Mouse (Mus musculus): ENCODE results near the gene Adamtsl5. TPM values are rescaled to one million over a fixed set of nuclear protein-coding genes. Genes with fewer than 3 reads are reported as not detected.

The Adamtsl5 gene
- polyA plus RNA-seq, 1 experiment from 2014 or later, result 11.6 TPM

GRCm38 (mm10) chr10:80371411-80371966, 23.3 kb upstream of the Adamtsl5 start:
- H3K4me2 ChIP-seq (replicated peaks), result peak overlapping the region; percentile 35
- no peaks in the 10 kb centered on the region for H3K36me3 ChIP-seq
- H3K27me3 ChIP-seq, result peaks cover 4% of the 10 kb centered on the region; the same call in 1 of the 2 replicates
- peak; percentile 85 for ATAC-seq (ENCODE audit: insufficient number of reproducible peaks, low FRiP score, low TSS enrichment, low read depth)
- peaks cover 12% of the 10 kb centered on the region; the same call in 1 of the 2 replicates for H3K4me1 ChIP-seq
- no peaks in the 10 kb centered on the region for H3K9me3 ChIP-seq (replicated peaks)
- no peak overlapping the region for H3K9ac ChIP-seq
- peak overlapping the region; percentile 35 for H3K4me3 ChIP-seq (replicated peaks)
- peak overlapping the region; percentile 60 for H3K27ac ChIP-seq (replicated peaks)
- WGBS, result 2% methylated on average over 12 of the region's 12 CpGs

- ATAC-seq (ENCODE audit: insufficient number of reproducible peaks, low FRiP score, low TSS enrichment, low read depth), result no peak
- H3K27ac ChIP-seq (replicated peaks), result no peak overlapping the region
- H3K4me1 ChIP-seq, result peaks cover 12% of the 10 kb centered on the region; the same call in 1 of the 2 replicates
- H3K4me2 ChIP-seq (replicated peaks), result no peak overlapping the region
- H3K4me3 ChIP-seq (replicated peaks), result no peak overlapping the region
- no peaks in the 10 kb centered on the region for H3K9me3 ChIP-seq (replicated peaks)
- 81% methylated on average over 21 of the region's 21 CpGs for WGBS
- H3K36me3 ChIP-seq, result no peaks in the 10 kb centered on the region
- H3K9ac ChIP-seq, result no peak overlapping the region
- H3K27me3 ChIP-seq, result peaks cover 4% of the 10 kb centered on the region; the same call in 1 of the 2 replicates
Measured at GRCm38 (mm10) chr10:80369995-80370747, 22.0 kb upstream of the Adamtsl5 start.

- Histone ChIP-seq H3K9ac (no peak overlapping the region), H3K27ac (replicated peaks) (no peak overlapping the region)
- WGBS, result 82% methylated on average over 6 of the region's 6 CpGs
Measured at GRCm38 (mm10) chr10:80368392-80368791, 20.2 kb upstream of the Adamtsl5 start.

GRCm38 (mm10) chr10:80367954-80368353, 19.7 kb upstream of the Adamtsl5 start:
- no peak overlapping the region for H3K4me3 ChIP-seq (replicated peaks)
- H3K9ac ChIP-seq, result no peak overlapping the region
- no peak for ATAC-seq (ENCODE audit: insufficient number of reproducible peaks, low FRiP score, low TSS enrichment, low read depth)
- 47% methylated on average over 5 of the region's 5 CpGs for WGBS
- H3K36me3 ChIP-seq, result no peaks in the 10 kb centered on the region
- H3K4me2 ChIP-seq (replicated peaks), result no peak overlapping the region
- H3K9me3 ChIP-seq (replicated peaks), result no peaks in the 10 kb centered on the region
- H3K4me1 ChIP-seq, result peaks cover 12% of the 10 kb centered on the region; the same call in 1 of the 2 replicates
- no peak overlapping the region for H3K27ac ChIP-seq (replicated peaks)
- H3K27me3 ChIP-seq, result peaks cover 13% of the 10 kb centered on the region; the same call in 1 of the 2 replicates

More at GRCm38 (mm10) chr10:80368392-80368791, 20.2 kb upstream of the Adamtsl5 start:
- Histone ChIP-seq H3K36me3 (no peaks in the 10 kb centered on the region), H3K4me3 (replicated peaks) (no peak overlapping the region), H3K4me1 (peaks cover 12% of the 10 kb centered on the region; the same call in 1 of the 2 replicates), H3K4me2 (replicated peaks) (no peak overlapping the region), H3K9me3 (replicated peaks) (no peaks in the 10 kb centered on the region), H3K27me3 (peaks cover 13% of the 10 kb centered on the region; the same call in 1 of the 2 replicates)
- ATAC-seq (ENCODE audit: insufficient number of reproducible peaks, low FRiP score, low TSS enrichment, low read depth), result no peak

- WGBS, result 52% methylated on average over 6 of the region's 6 CpGs
- no peak for ATAC-seq (ENCODE audit: insufficient number of reproducible peaks, low FRiP score, low TSS enrichment, low read depth)
- Histone ChIP-seq H3K27me3 (peaks cover 17% of the 10 kb centered on the region; the same call in 1 of the 2 replicates), H3K4me2 (replicated peaks) (no peak overlapping the region), H3K4me3 (replicated peaks) (no peak overlapping the region), H3K36me3 (no peaks in the 10 kb centered on the region), H3K4me1 (no peaks in the 10 kb centered on the region), H3K27ac (replicated peaks) (no peak overlapping the region), H3K9ac (no peak overlapping the region), H3K9me3 (replicated peaks) (no peaks in the 10 kb centered on the region)
Measured at GRCm38 (mm10) chr10:80365736-80366135, 17.5 kb upstream of the Adamtsl5 start.

GRCm38 (mm10) chr10:80363734-80364133, 15.5 kb upstream of the Adamtsl5 start:
- Histone ChIP-seq H3K4me1 (no peaks in the 10 kb centered on the region), H3K4me2 (replicated peaks) (no peak overlapping the region), H3K4me3 (replicated peaks) (no peak overlapping the region), H3K9ac (no peak overlapping the region), H3K27ac (replicated peaks) (no peak overlapping the region), H3K36me3 (no peaks in the 10 kb centered on the region), H3K27me3 (peaks cover 32% of the 10 kb centered on the region), H3K9me3 (replicated peaks) (no peaks in the 10 kb centered on the region)
- 45% methylated on average over 6 of the region's 6 CpGs for WGBS
- ATAC-seq (ENCODE audit: insufficient number of reproducible peaks, low FRiP score, low TSS enrichment, low read depth), result no peak

GRCm38 (mm10) chr10:80357994-80358639, 9.9 kb upstream of the Adamtsl5 start:
- H3K27me3 ChIP-seq, result peaks cover 69% of the 10 kb centered on the region
- no peak overlapping the region for H3K27ac ChIP-seq (replicated peaks)
- H3K4me3 ChIP-seq (replicated peaks), result peak overlapping the region; percentile 19
- ATAC-seq (ENCODE audit: insufficient number of reproducible peaks, low FRiP score, low TSS enrichment, low read depth), result peak; percentile 27; the same call in 1 of the 2 replicates
- H3K9me3 ChIP-seq (replicated peaks), result no peaks in the 10 kb centered on the region
- peaks cover 31% of the 10 kb centered on the region for H3K4me1 ChIP-seq
- no peaks in the 10 kb centered on the region for H3K36me3 ChIP-seq
- H3K9ac ChIP-seq, result no peak overlapping the region
- H3K4me2 ChIP-seq (replicated peaks), result peak overlapping the region; percentile 51
- 7% methylated on average over 31 of the region's 31 CpGs for WGBS

GRCm38 (mm10) chr10:80357336-80357735, 9.1 kb upstream of the Adamtsl5 start:
- 0 out of 2 replicates have a peak overlapping the region, but pooled peaks have one; percentile 42 for H3K4me3 ChIP-seq (replicated peaks)
- no peak for ATAC-seq (ENCODE audit: insufficient number of reproducible peaks, low FRiP score, low TSS enrichment, low read depth)
- peaks cover 31% of the 10 kb centered on the region for H3K4me1 ChIP-seq
- H3K9ac ChIP-seq, result no peak overlapping the region
- H3K4me2 ChIP-seq (replicated peaks), result peak overlapping the region; percentile 51
- peaks cover 77% of the 10 kb centered on the region for H3K27me3 ChIP-seq
- WGBS, result 33% methylated on average over 7 of the region's 7 CpGs
- no peak overlapping the region for H3K27ac ChIP-seq (replicated peaks)
- no peaks in the 10 kb centered on the region for H3K36me3 ChIP-seq
- no peaks in the 10 kb centered on the region for H3K9me3 ChIP-seq (replicated peaks)

GRCm38 (mm10) chr10:80356737-80357136, 8.5 kb upstream of the Adamtsl5 start:
- Histone ChIP-seq H3K27me3 (peaks cover 83% of the 10 kb centered on the region), H3K4me1 (peaks cover 31% of the 10 kb centered on the region)

GRCm38 (mm10) chr10:80356001-80356682, 7.9 kb upstream of the Adamtsl5 start, which contains the start of gene Plk5:
Plk5 (plus strand) TSS chr10:80356459.
- 1% methylated on average over 53 of the region's 53 CpGs for WGBS
- H3K4me2 ChIP-seq (replicated peaks), result peak within 1 kb of the TSS; percentile 71
- no peak within 1 kb of the TSS for H3K9ac ChIP-seq
- no peak within 1 kb of the TSS for H3K27ac ChIP-seq (replicated peaks)
- no peaks in the 10 kb centered on the region for H3K36me3 ChIP-seq
- no peaks in the 10 kb centered on the region for H3K9me3 ChIP-seq (replicated peaks)
- ATAC-seq (ENCODE audit: insufficient number of reproducible peaks, low FRiP score, low TSS enrichment, low read depth), result no peak
- H3K4me1 ChIP-seq, result peaks cover 31% of the 10 kb centered on the region
- peak within 1 kb of the TSS; percentile 42 for H3K4me3 ChIP-seq (replicated peaks)
- H3K27me3 ChIP-seq, result peaks cover 87% of the 10 kb centered on the region

More at GRCm38 (mm10) chr10:80356737-80357136, 8.5 kb upstream of the Adamtsl5 start:
- ATAC-seq (ENCODE audit: insufficient number of reproducible peaks, low FRiP score, low TSS enrichment, low read depth), result no peak
- Histone ChIP-seq H3K4me2 (replicated peaks) (peak overlapping the region; percentile 71), H3K9ac (no peak overlapping the region), H3K27ac (replicated peaks) (no peak overlapping the region), H3K36me3 (no peaks in the 10 kb centered on the region), H3K4me3 (replicated peaks) (peak overlapping the region; percentile 42), H3K9me3 (replicated peaks) (no peaks in the 10 kb centered on the region)
- WGBS, result 2% methylated on average over 32 of the region's 34 CpGs

Data from embryonic facial prominence, embryonic 15.5 days (tissue).